Mouse (Mus musculus): Measurements from ENCODE around the gene Fgfr2. TPM values are rescaled to one million over a fixed set of nuclear protein-coding genes. Genes with fewer than 3 reads are reported as not detected.
A peak's percentile ranks its signal among the peaks of the same experiment; 100 is the strongest.

Gene Fgfr2
- total RNA-seq, 2 experiments from 2014 or later = 47.6 to 49.5 TPM

DNA sequence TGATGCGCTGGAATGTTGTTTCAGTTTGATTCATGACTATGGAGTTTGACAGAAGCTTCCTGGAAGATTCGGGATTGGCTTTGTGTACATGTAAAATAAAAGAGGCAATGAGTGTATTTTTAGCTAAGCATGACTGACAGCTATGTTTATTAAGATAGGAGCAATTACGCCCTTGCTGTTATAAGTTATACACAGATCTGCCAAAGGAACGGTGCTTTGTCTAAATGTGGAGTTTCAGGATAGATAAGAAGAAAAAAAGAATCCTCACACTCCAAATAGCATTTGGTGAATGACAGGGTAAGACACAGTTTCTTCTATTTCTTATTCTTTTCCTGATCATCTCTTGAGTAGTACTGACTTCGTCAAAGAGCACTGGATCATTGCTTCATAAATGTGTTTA, 951.4 kb downstream of the Fgfr2 start:
- Histone ChIP-seq H3K4me3 (no peak overlapping the region), H3K27ac (peak overlapping the region; percentile 23; the same call in 1 of the 2 replicates)
- TF ChIP-seq CTCF (conservative IDR thresholded peaks at IDR 0.05) = no peak
- no peak for DNase-seq (ENCODE audit: low spot score in 2 of 2)

DNA sequence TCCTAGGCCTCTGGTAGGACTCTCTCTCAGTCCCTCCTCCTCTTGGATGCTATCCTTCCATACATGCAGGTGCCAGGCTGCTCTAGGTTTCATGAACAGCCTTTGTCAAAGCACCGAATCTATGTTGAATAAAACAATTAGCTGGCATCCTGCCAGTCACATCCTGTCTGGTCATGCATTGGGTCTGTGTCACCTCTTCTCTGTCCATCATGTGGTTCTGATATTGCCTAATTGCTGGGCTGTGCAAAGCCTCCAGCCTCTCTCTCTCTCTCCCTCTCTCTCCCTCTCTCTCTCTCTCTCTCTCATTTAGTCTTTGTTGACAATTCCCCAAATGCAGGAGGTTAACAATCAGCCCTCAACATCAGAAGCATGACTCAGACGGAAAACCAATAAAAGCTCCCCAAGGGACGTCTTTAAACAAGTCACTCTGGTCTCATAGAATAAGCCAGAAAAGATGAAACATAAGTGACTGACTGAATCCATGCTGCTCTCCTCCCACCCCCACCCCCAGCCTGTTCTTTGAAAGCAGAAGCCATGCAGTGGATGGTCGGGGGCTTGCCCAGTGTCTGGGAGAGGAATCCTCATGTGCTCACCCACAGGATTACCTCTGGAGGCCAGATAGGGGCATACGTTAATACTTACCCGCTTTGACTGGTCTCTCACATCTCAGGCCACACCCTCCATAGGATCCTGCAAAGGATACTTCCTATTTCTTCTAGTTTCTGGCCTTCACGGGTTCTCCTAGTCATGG, 953.6 kb downstream of the Fgfr2 start:
- H3K4me3 ChIP-seq = no peak overlapping the region
- no peak overlapping the region for H3K27ac ChIP-seq
- TF ChIP-seq CTCF (conservative IDR thresholded peaks at IDR 0.05) = no peak
- DNase-seq (ENCODE audit: low spot score in 2 of 2) = no peak

- no peak for TF ChIP-seq CTCF (conservative IDR thresholded peaks at IDR 0.05)
- peak; percentile 58 to 65 for DNase-seq (ENCODE audit: low spot score in 2 of 2)
- no peak overlapping the region for H3K4me3 ChIP-seq
- no peak overlapping the region for H3K27ac ChIP-seq
These were observed 955.9 kb downstream of the Fgfr2 start for GRCm38 (mm10) chr7:132167239-132167638.

DNA sequence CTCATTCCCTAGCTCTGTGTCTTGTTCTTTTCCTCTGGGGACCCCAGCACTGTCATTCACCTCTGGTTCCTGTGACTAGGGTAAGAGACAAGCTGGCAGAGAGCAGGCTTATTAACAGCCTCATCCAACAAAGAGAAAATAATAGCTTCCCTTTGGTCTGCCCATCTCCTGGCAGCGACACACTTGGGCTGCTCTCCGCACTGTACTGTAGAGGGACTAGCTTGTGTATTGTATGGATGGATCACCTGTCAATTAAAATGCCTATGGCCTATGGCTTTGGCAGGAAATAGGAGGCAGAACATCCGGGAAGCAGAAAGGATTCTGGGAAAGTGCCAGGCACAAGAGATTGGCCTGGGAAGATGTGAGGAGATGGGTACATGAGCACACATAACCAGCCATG, 960.9 kb downstream of the Fgfr2 start:
- TF ChIP-seq CTCF (conservative IDR thresholded peaks at IDR 0.05) = no peak
- H3K27ac ChIP-seq = no peak overlapping the region
- DNase-seq (ENCODE audit: low spot score in 2 of 2) = no peak
- no peak overlapping the region for H3K4me3 ChIP-seq

- H3K27ac ChIP-seq = peak overlapping the region; percentile 28
- no peak for TF ChIP-seq CTCF (conservative IDR thresholded peaks at IDR 0.05)
- peak overlapping the region; percentile 1; the same call in 1 of the 2 replicates for H3K4me3 ChIP-seq
- DNase-seq (ENCODE audit: low spot score in 2 of 2) = peak in 1 of 2 experiments; percentile 39
These were observed 964.7 kb downstream of the Fgfr2 start for GRCm38 (mm10) chr7:132158321-132159025.

DNA sequence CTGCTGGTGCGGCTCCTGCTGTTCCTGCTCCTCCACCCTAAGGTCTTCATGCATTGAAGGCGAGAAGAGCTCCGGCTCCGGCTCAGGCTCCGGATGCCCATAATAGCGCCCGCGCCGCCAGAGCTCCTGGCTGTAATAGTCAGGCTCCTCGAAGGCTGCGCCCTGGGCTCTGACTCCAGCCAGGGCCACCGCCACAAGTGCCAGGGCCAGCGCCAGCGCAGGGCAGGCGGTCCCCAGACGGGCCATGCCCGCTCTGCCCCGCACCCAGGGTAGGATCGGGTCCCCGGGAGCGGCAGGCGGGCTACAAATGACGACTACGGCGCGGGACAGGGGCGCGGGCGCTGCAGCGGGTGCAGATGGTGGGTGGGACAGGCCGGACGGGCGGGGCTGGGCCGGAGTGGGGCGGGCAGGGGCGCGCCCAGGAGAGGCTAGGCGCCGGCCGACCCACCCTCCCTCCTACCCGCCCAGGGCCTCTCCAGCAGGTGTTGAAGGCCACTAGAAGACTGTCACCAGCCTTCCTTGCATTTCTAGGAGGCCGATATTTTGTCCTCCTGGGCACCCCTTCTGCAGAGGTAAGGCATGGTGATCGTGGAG, 968.7 kb downstream of the Fgfr2 start, which contains the start of gene Cpxm2:
Cpxm2 (minus strand) TSS at position 372 of the 594 bp plus-strand sequence.
- H3K4me3 ChIP-seq = peak within 1 kb of the TSS; percentile 35
- DNase-seq (ENCODE audit: low spot score in 2 of 2) = no peak
- peak within 1 kb of the TSS; percentile 10; the same call in 1 of the 2 replicates for H3K27ac ChIP-seq
- TF ChIP-seq CTCF (conservative IDR thresholded peaks at IDR 0.05) = no peak

DNA sequence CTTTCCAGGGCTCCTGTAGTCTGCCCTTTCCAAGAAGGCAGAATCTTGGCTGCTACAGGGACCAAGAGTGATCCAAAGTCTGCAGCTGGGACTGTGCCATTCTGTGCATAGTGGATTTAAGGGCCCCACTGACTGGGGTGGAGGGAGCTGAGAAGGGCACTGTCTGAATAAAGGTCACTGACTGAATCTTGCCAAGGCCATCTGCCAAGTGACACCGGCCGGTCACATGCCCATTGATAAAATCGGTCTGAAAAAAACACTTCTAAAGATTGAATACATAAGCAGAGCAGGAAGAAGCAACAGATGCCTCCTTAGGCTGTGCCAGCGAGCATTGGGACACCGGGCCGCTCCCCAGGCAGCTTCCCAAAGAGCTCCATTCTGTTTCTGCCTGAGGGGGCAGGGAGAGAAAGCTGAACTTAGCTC, 969.4 kb downstream of the Fgfr2 start:
- Histone ChIP-seq H3K4me3 (peak overlapping the region; percentile 35), H3K27ac (no peak overlapping the region)
- peak; percentile 36 to 54 for DNase-seq (ENCODE audit: low spot score in 2 of 2)
- TF ChIP-seq CTCF (conservative IDR thresholded peaks at IDR 0.05) = no peak

GRCm38 (mm10) chr7:132145227-132145800, 977.8 kb downstream of the Fgfr2 start:
- Histone ChIP-seq H3K27ac (no peak overlapping the region), H3K4me3 (no peak overlapping the region)
- no peak for TF ChIP-seq CTCF (conservative IDR thresholded peaks at IDR 0.05)
- no peak for DNase-seq (ENCODE audit: low spot score in 2 of 2)

GRCm38 (mm10) chr7:132128687-132129086, 994.5 kb downstream of the Fgfr2 start:
- TF ChIP-seq CTCF (conservative IDR thresholded peaks at IDR 0.05) = no peak
- H3K4me3 ChIP-seq = no peak overlapping the region; the same call in 1 of the 2 replicates
- H3K27ac ChIP-seq = 0 out of 2 replicates have a peak overlapping the region, but pooled peaks have one; percentile 5
- DNase-seq (ENCODE audit: low spot score in 2 of 2) = no peak

- Histone ChIP-seq H3K27ac (no peak overlapping the region), H3K4me3 (no peak overlapping the region)
- DNase-seq (ENCODE audit: low spot score in 2 of 2) = no peak
- TF ChIP-seq CTCF (conservative IDR thresholded peaks at IDR 0.05) = peak; percentile 45
These were observed 998.2 kb downstream of the Fgfr2 start for GRCm38 (mm10) chr7:132124948-132125347.

- Histone ChIP-seq H3K4me3 (no peak overlapping the region), H3K27ac (no peak overlapping the region)
- TF ChIP-seq CTCF (conservative IDR thresholded peaks at IDR 0.05) = no peak
- peak in 1 of 2 experiments; percentile 17 for DNase-seq (ENCODE audit: low spot score in 2 of 2)
These were observed 999.9 kb downstream of the Fgfr2 start for GRCm38 (mm10) chr7:132123211-132123610.

DNA sequence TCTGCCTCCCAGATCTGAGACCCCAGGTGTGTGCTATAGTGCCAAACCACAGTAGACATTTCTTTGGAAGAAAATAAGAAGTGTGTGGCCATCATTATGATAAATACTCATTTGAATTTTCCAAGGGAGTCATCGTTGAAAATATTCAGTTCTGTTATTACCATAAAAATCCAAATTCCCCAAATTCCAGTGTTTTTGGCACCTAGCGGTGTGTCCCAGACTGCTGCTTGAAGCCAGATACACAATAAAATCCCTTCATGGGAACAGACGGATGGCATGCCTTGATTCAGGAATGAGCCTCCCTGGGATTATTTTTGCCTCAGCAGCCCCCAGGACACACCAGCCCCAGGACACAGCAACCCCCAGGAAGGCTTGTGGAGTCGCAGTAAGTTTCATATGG, 1003.3 kb downstream of the Fgfr2 start:
- DNase-seq (ENCODE audit: low spot score in 2 of 2) = no peak
- no peak for TF ChIP-seq CTCF (conservative IDR thresholded peaks at IDR 0.05)
- Histone ChIP-seq H3K4me3 (no peak overlapping the region), H3K27ac (no peak overlapping the region)

DNA sequence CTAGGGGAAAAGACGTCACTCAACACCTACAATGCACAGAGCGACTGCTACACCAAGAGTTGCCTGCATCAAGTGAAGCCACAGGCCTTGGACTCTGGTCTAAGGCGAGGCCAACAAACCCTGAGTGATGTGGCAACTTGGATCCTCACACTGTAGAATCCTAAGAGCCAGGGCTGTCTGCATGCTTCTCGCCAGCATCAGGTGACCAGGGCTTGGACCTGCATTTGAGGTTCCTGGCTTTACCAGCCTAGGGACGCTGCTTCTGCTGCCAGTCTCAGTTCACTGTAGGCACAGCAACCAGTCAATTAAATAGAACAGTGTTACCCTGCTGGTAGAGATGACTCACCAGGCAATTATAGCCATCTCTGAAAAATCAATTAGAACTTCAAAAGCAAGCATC, 1011.4 kb downstream of the Fgfr2 start:
- Histone ChIP-seq H3K4me3 (no peak overlapping the region), H3K27ac (no peak overlapping the region)
- DNase-seq (ENCODE audit: low spot score in 2 of 2) = no peak
- no peak; the same call in 1 of the 2 replicates for TF ChIP-seq CTCF (conservative IDR thresholded peaks at IDR 0.05)
